Mouse (Mus musculus) adipocyte (in vitro differentiated cells): ENCODE measurements around the gene Tagap.

Experiments used
- DNase-seq: peaks from one replicate; pipeline ENCODE4 v3.0.0-alpha.2; 2016; ENCODE audit warnings: low spot score

Gene Tagap

DNA sequence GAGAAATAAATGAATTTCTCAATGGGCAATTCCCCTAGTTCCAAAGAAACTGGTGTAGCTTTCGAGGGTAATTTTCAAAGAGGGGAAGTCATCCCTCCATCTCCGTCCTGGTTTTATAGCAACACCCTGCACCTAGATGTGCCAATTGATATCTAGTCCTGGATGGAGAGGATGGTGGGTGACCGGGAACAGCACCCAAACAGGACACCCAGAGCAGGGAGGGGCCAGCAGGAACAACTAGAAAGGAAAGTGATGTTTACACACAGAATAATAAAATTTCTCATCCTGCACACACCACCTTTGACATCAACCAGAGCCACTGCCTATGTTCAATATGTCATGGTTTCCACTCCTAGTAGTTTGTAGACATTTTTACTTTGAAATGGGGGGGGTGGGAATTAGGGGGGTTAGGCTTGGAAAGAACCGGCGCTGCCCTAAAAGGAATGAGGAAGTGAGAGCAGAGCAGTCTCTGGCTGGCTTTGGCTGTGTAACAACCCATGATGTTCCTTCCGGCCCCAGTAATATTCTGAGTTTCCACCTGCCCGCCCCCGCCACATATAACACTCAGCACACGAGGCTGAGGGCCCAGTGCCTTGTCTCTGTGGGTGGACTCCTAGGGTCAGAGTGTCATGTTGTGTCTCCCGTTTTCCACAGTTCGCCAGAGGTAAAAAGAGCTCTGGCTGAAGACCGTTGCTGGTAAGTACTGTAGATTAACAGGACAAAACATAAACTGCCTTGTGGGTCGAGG lies at the start of gene Tagap:
Gene Tagap (plus strand): TSS at position 588 of the 748 bp plus-strand sequence.
- no peak for DNase-seq

DNA sequence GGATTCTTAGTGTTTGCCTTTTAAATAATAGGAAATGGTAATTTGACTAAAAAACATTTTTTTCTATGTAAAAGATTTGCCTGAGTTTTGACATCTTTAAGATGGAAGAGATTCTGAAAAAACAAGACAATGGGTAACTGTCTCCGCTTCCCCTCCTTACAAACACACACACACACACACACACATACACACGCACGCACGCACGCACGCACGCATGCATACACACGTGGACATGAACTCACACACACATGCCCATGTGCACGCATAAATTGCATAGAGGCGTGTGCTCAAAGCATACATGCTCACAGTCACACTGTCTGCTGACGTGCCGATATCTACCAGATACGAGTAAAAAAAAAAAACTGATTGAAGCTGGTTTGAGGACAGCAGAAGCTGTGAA lies 49.3 kb upstream of the Tagap start:
- DNase-seq = no peak

DNA sequence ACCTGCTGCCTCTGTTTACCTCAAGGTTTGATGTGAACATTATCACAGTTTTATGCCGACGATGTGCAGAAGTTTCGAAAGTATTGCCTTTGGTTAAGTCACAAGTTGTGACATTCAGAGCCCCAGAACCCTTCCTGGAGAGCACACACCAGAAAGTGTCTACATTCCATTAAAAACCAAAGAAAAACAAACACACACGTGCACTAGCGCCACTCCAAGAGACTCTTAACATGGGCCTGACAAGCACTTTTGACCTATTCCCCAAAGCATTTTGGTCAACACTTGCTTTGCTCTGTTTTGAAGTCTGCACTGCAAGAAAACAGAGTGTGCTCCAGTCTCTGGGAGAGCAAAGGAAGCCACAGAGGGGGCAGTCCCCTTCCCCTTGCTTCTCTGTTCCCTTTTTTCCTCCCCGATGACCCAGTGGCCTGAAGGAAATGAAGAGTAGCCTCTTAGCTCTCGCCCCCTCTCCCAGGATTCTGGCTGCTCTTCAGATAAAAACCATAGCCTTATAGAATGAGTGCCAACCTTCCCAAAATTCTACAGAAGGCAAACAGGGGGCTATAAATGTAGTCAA lies 48.5 kb upstream of the Tagap start:
- DNase-seq = peak; percentile 21

DNA sequence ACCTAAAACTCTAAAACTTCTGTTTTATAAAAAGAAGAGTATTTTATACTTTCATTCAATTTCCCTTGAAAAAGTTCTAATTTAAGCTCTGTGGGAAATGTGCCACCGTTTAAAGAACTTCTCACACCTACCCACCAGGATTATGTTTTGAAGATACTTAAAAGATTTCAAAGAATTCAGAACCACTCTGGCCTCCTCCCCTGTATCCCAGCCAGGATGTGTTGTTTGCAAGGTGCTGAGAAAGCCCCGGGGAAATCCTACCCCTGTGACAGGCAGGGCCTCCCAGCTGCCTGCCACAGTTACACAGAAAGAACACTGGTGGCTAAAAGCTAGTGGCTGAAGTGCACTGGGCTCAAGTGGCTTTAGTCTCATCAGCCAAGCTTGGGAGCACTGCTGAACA lies 47.9 kb upstream of the Tagap start:
- no peak for DNase-seq

DNA sequence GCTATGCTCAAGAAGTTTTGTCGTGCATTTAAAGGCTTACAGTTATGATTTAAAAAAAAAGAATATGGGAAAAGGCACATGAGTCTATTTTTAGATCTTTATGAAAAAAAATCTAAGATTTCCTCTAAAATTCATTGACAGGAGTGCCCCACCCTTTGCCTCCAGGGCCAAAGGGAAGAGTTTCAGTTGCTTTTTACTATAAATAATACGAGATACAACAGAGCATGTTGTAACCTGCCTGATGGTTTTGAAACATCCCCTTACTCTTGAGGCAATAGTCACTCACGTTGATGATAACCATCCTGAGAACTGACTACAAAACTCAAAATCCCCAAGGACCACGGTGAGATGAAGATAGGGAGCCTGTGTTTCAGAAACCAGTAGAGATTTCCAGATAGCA lies 46.3 kb upstream of the Tagap start:
- DNase-seq = no peak

DNA sequence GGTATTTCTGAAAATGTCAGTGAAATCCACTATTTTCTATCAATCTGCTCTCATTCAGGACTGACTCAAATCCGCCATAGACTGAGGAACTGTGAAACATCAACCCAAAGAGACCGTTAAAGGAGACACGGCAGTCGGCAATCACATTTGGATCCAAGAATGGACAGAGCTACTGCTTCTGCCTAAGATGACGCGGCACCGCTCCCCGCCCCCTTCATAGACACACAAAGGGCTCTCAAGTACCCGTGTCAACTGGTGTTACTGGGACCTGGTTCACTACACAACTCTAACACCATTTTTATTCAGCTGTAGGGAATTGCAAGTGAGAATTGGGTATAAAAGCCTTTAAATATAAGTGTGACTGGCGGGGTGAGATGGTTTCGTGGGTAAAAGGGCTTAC lies 42.7 kb upstream of the Tagap start:
- DNase-seq = no peak

DNA sequence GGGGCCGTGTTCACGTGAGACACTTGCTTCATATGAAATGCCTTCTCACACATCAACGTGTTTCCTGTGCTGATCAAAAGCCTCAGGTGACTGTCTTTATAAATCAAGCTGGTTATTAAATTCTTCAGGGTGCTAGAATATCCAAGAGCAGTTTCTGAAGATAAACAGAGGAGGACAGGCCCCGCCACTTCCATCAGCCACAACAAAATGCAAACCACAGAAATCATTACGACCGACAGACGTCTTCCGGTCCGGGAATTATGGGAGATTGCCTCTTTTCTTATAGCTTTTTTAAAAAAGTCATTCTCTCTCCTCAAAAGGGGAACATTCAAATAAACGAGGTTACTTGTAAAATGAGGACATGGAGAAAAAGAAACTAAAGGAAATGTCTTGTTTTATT lies 41.2 kb upstream of the Tagap start:
- no peak for DNase-seq

DNA sequence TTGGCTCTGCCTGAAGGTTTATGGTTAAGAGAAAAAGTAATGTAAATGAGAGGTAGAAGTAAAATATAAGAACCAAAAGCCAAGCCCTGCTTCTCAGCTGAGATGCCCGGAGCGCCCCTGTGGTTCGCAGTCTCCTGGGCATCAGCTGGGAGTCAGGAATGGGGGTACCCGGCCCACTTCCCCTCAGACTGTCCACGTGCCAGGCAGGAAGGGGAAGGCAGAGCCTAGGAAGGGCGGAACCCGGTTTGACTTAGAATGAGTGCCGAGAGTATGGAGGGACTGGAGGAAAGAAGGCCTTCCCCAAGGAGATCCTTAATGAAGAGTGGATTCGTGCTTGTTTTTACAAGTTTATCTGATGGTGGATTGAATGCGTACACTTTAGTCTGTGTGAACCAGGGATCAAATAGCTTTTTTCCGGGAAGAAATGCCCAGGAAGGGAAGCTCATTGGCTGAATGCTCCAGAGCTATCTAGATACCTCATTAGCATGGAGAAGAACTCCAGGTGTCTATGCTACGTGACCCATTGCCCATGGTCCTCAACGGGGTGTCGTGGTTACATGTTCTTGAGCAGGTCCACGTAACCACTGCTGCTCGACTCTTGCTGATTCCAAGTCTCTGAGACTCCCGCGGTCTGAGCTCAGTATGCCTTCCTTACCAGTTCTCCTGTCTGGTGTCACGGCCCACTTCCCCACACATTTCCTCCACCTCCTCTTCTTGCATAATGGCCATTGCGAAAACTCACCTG lies 38.6 kb upstream of the Tagap start:
- DNase-seq = no peak

DNA sequence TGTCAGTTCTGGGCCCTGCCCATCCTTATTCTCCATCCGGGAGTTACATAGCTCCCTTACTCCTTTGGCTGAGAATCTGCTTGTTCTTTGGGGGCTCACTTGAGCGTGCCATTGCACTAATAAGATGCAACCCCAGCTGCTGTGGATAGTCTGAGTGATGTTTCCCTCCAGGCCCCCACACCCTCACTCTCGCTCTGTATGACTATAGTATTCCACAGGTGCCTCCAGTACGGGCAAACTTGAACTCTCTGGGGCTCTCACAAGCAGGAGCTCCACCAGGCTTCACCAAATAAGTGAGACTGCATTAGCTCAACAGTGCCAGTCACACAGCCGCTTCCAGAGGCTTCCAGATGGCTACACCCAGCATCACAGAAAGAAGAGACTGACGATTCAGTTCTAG lies 37.5 kb upstream of the Tagap start:
- DNase-seq = no peak

DNA sequence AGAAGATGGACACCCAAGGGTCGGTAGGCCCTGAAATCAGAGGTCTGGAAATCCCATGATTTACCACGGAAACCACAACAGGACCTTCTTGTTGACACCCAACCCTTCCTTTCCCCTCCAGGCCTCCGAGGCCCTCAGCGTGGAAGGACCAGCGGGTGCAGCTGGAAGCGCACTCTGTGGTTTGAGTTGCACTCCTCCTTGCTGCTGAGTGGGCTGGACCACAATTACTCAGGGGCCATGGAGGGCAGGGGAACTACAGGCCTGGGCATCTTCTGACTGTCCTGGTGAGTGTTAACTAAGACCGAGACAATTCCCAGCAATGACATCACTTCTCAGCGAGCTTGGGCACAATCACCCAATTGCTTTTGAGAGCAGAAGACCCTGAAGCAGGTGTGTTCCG lies 36.8 kb upstream of the Tagap start:
- no peak for DNase-seq

DNA sequence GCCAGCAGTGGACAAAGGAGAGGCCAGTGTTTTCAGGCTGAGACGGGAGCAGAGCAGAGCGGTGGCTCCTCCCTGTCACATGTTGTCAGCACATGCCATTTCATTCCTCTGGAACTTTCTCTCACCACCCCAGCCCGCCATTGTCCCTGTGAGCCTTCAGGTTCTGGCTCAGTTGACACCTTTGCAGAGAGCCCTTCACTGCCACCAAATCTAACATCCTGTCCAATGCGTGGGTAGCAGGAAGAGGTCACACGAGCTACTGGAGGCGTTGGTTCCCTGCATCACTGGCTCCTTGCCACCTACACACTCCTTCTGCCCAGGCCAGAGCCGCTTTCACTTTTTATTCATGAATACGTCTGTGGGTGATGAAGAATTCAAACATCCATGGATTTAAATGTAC lies 33.1 kb upstream of the Tagap start:
- DNase-seq = no peak

DNA sequence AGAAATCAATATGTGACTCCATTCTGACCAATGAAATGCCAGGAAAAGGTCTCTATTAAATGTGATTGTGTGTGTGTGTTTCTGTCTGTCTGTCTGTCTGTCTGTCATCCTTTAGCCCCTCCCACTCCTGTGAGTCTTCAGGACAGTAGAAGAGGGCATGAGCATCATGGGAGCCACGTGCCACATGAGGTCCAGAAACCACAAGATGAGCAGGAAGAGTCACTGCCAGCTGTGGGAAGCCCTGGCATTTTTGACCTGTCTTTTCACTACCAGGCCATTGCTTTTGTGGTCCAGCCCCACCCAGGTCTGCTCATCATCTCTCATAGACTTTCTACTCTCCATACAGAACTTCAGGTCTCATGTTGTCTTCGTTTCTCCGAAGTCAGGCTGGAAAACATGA lies 31.7 kb upstream of the Tagap start:
- no peak for DNase-seq

DNA sequence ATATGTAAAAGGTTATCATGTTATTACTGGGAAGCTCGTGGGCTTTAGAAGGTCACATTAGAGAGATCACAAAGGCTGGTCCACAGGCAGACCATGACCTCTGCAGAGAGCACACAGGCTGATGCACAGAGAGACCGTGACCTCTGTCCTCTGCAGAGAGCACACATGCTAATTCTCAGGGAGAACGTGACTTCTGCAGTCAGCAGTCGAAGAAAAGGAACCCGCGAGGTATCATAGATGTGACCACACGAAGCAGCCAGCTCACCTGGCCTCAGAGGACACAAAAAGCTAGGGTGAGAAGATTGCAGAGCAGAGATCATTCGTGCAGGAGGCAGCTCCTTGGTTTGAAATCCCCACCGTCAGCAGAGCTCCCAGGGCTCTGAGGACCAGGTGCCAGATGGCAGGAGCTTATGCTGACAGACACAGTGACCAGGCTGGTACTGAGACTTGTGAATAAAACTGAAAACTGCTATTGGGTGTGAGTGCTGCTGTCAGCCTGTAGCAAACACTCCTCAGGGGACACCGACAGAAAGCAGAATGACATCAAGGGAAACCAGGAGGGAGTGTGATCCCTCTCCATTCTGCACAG lies 29.7 kb upstream of the Tagap start:
- no peak for DNase-seq

DNA sequence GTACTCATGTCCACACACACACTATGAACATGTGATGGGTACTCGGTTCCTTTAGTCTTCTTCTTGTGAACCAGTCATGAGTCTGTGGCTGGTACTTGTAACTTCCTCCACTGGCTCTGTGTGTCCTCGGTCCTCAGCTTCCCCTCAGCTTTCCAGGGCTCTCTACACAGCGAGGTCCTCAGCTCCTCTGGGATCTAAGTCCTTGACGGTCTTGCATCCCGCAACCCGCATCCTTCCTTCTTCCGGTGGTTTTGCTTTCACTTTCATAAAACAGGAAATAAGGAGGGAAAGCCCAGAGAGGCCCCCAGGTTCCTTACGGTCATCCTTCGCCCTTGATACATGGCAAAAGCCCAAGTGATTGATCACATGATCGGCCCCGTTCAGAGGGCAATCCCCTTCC lies 28.7 kb upstream of the Tagap start:
- DNase-seq = no peak

DNA sequence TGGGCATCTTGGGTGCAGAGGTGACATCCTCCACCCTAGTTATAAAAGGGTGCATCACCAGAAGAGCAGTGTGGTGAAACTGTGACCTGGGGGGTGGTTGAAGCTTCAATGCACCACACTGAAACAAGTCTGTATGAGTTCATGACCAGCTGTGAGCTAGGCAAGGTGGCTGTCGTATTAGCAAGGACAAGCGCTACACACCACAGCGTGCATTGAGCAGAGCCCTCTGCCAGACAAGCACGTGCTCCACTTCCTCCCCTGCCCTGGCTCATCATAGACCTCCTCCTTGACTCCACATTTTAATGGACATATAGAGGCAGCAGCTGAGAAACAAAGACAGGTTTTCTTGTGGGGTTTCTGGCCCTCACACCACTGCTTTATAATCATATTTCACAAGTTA lies 28.0 kb upstream of the Tagap start:
- DNase-seq = no peak

DNA sequence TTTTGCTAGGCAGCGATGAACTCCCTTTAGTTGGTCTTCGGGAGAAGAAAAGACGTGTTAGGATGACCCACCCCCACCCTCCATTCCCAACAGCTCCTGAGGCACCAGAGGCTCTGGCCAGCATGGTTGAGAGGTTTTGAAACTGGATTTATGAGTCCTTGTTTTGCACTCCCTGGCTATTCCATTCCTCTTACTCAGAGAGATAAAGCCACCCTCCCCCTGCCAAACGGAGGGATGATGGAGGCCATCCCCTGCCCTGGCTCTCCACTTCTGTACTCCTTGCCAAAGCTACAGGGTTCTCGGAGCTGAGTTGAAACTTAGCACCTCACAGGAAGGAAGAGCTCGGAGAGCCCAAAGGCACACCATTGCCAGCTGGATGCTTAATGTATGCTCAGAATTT lies 26.6 kb upstream of the Tagap start:
- DNase-seq = no peak

DNA sequence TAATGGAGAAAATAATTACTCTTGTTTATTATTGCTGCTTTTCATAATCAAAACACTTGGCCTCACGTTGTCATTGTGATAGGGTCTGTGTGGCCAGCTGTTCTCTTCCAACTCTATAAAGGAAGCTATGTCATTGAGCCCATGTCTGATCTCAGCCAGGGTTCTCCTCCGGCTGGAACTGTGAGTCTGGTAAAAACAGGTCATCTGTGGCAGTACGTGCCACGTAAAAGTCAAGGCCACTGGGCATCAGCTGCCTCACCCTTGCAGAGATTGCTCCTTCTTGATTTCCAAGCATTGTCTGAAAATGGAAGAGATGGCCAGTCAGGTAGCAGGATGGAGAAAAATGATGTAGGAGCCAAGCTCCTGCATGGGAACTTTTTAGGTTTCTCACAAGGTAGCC lies 25.8 kb upstream of the Tagap start:
- DNase-seq = no peak

DNA sequence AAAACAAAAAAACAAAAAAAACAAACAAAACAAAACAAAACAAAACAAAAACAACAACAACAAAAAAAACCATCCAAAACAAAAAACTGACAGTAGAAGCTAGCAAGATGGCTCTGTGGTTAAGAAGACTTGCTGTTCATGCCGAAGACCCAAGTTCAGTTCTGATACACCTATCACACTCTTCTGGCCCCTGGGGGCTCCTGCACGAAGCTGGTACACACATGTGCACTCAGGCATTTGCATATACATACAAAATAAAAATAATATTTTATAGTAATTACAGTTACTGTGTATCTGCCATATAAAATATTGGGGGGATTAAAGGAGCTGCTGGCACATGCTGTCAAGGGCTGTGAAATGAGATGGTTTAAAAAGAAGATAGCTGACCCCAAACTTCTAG lies 24.3 kb upstream of the Tagap start:
- DNase-seq = no peak

DNA sequence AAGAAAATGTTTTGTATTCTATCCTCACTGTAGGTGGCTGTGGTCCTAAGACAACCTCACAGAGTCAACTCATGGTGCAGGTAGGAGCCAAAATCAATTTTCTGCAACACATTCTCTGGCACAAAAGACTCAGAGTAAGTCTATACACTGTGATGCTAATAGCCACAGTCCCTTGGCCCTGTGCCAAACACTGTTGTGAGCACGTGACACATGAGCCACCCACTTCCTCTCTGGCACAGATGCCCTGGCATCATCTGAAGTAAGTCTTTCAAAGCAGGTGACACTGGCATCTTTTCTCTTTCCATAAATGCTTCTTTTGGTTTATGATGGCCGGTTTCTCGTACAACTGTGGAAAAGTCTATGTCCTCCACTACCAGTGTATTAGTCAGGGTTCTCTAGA lies 23.4 kb upstream of the Tagap start:
- no peak for DNase-seq

DNA sequence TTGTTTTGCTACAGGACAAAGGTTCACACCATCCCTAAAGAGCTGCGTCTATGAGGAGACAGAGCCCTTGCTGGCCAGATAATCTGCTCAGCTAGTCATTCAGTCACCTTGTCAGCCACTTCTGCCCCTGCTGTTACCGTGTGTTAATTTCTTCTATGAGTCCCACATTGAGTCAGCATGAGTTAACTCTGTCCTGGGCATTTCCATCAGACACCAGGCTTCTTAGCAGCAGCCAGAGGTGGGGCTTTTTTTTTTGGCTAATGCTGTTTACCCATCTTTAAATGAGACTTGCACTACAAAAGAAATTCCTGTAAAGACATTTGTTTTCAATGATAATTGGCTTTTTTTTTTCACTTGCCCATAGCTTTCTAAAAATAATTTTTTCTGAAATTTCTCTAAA lies 20.8 kb upstream of the Tagap start:
- no peak for DNase-seq

DNA sequence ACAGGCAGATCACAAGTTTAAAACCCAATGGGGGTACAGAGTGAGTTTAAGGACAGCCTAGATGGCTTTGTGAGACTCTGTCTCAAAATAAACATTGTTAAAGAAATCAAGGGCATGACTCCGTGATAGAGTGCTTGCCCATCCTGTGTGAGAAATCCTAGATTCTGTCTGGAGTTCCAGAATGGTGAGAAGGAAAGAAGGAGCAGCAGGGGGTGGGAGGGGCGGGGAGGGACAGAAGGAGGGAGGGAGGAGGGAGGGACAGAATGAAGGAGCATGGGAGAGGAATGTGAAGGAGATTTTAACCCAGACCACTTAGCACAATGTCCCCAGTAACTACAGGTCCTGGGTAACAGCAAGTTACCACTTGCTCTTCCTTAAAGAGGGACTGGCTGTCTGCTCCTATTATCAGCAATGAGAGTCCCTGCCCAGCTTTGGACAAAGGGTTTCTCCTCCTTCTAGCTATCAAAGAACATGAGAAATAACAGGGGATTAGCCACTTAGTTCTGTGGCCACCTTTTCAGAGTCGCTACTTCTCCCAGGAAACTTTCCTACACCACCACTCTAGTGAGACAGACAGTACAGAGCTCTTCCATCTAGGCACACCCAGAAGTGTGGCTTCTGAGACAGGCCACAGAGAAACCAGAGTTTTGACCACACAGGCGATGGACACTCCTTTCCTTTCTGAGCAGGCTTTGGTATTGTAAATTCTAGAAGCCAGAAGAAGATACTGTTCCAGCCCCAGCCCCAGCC lies 19.7 kb upstream of the Tagap start:
- DNase-seq = no peak

DNA sequence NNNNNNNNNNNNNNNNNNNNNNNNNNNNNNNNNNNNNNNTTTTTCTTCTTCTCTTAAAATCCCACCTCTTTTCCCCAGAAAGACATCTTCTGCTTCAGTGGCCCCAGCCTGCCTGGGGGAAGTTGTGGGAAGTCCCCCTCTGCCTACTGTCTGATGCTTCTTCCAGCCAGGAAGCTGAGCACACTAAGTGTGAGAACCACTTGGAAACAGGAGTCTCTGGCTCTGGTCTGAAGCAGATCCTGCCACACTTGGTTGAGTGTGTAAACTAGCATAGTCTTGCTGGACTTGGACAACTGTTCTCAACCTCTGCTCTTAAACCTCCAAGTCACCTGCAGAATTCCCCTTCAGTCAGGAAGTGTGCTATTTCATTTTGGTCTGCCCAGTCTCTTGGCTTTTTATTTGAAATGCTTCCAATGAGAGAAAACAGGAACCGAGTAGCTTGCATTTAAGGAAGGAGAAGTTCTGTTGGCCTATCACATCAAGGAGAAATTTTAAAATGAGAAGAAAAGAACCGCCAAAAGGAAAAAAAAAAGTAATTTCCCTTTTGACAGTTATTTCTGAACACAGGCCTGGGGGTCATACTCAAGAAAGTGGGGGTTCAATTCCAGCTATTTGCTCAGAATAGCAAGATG lies 11.1 kb upstream of the Tagap start:
- DNase-seq = no peak
